Mouse (Mus musculus): ENCODE data around the gene Ahdc1. TPM values are rescaled to one million over a fixed set of nuclear protein-coding genes. Genes with fewer than 3 reads are reported as not detected.

The Ahdc1 gene
- total and polyA plus RNA-seq, 3 experiments = 2.7 to 37.9 (median 15.6) TPM

DNA sequence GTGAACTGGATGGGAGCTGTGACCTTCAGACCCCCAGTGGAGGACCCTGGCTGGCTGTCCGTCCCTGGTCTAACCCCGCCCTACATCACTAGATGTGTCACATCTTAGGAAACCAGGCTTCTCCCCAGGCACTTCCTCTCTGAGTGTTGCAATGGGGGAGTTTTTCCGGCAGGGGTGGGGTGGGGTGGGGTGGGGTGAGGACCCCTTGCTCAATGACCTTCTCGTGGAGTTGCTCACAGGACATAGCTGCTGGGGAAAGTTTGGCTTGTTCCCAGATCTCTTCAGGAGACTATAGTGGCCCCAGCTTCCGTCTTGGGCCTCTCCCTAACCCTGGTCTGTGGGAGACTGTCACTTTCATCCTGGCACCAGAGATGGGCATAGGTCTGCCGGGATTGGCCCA, 28.1 kb upstream of the Ahdc1 start:
- H3K4me1 ChIP-seq (ENCODE audit: insufficient read depth, low read depth, low read length) = no peaks in the 10 kb centered on the region
- ATAC-seq (ENCODE audit: extremely low read depth, insufficient number of reproducible peaks, low FRiP score, poor library complexity, severe bottlenecking) = no peak
- DNase-seq (ENCODE audit: low spot score) = no peak
- H3K4me3 ChIP-seq (ENCODE audit: low read depth, low read length) = no peak overlapping the region
- H3K9me3 ChIP-seq (replicated peaks) = no peaks in the 10 kb centered on the region
- TF ChIP-seq CTCF (IDR thresholded peaks at IDR 0.05; ENCODE audit: low read depth, low read length) (no peak), GATA1 (IDR thresholded peaks at IDR 0.05; ENCODE audit: borderline replicate concordance, low read length) (no peak), POLR2AphosphoS5 (IDR thresholded peaks at IDR 0.05; ENCODE audit: insufficient replicate concordance, low read depth, low read length) (no peak), GATA2 (IDR thresholded peaks at IDR 0.05; ENCODE audit: borderline replicate concordance, low read depth, low read length) (no peak), TAL1 (conservative IDR thresholded peaks at IDR 0.05; ENCODE audit: low read depth, low read length) (no peak)
- peaks cover 48% of the 10 kb centered on the region for H3K27me3 ChIP-seq (ENCODE audit: insufficient read depth, low read length)
- H3K36me3 ChIP-seq (replicated peaks) = no peaks in the 10 kb centered on the region

DNA sequence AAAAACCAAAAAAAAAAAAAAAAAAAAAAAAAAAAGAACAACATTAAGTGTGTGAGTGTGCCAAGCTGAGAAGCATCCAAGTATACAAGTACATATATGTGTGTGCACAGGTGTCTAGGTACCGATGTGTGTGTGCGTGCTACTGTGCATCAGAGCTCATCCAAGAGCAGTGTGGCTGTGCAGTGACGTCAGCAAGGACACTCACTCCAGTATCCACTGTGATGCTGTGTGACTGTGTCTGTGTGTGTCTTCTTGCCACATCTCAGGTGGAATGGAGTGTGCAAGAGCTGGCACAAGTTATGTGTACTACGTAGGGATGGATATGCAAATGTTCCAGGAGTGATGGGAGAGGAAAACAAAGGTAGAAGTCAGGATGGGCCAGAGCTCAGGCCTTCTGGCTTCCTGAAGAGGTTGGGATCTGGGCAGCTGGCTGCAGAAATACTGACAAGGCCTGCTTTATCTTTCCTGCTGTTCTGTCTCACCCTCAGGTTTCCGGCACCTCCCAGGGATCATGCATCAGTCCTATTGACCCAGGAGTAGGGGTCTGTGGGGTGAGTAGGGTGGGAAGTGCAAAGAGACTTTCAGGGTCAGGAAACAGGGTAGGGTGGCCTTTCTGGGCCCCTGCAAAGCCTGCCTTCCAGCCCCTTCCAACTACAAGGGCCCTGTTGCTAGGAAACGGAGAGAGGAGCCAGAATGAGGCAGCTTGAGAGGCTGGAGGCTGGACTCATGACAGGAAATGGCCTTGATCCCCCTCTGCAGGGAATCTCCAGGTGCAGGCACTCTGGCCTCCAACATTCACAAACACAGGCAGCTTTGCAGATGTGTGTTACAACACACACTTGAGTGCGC, 27.2 kb upstream of the Ahdc1 start:
- Histone ChIP-seq H3K36me3 (replicated peaks) (no peaks in the 10 kb centered on the region), H3K27me3 (ENCODE audit: insufficient read depth, low read length) (peaks cover 47% of the 10 kb centered on the region), H3K4me3 (ENCODE audit: low read depth, low read length) (no peak overlapping the region), H3K4me1 (ENCODE audit: insufficient read depth, low read depth, low read length) (no peaks in the 10 kb centered on the region), H3K9me3 (replicated peaks) (no peaks in the 10 kb centered on the region)
- DNase-seq (ENCODE audit: low spot score) = no peak
- TF ChIP-seq TAL1 (conservative IDR thresholded peaks at IDR 0.05; ENCODE audit: low read depth, low read length) = no peak
- no peak for TF ChIP-seq CTCF (IDR thresholded peaks at IDR 0.05; ENCODE audit: low read depth, low read length)
- no peak for ATAC-seq (ENCODE audit: extremely low read depth, insufficient number of reproducible peaks, low FRiP score, poor library complexity, severe bottlenecking)

DNA sequence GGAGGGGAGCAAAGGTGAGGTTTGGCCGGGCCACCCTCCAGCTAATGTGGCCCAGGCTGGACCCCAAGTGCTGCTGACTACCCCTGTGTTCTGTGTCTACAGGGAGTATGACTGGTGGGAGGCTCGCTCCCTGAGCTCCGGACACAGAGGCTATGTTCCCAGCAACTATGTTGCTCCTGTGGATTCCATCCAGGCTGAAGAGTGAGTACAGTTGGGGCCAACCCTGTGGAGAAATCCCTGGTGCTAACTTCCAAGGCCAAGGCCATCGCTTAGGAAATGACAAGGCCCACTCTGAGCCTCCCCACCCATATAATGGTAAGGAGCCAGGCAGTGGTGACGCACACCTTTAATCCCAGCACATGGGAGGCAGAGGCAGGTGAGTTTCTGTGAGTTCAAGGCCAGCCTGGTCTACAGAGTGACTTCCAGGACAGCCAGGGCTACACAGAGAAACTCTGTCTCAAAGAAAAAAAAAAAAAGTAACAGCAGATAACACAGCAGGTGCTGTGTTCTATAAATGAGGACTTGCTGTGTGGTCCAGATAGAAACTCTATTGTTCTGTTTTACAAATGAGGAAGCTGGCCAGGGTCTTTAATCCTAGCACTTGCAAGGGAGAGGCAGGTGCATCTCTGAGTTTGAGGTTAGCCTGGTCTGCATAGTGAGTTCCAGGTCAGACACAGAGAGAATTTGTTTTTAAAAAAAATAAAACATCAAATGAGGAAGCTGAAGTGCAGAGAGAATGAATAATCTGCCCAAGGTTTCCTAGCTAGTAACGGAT, 22.3 kb upstream of the Ahdc1 start:
- Histone ChIP-seq H3K4me1 (ENCODE audit: insufficient read depth, low read depth, low read length) (peaks cover 4% of the 10 kb centered on the region; the same call in 1 of the 2 replicates), H3K4me3 (ENCODE audit: low read depth, low read length) (no peak overlapping the region), H3K36me3 (replicated peaks) (no peaks in the 10 kb centered on the region), H3K27me3 (ENCODE audit: insufficient read depth, low read length) (peaks cover 40% of the 10 kb centered on the region), H3K9me3 (replicated peaks) (no peaks in the 10 kb centered on the region)
- ATAC-seq (ENCODE audit: extremely low read depth, insufficient number of reproducible peaks, low FRiP score, poor library complexity, severe bottlenecking) = no peak
- TF ChIP-seq TAL1 (conservative IDR thresholded peaks at IDR 0.05; ENCODE audit: low read depth, low read length) = no peak
- no peak for TF ChIP-seq GATA2 (IDR thresholded peaks at IDR 0.05; ENCODE audit: borderline replicate concordance, low read depth, low read length)
- TF ChIP-seq POLR2AphosphoS5 (IDR thresholded peaks at IDR 0.05; ENCODE audit: insufficient replicate concordance, low read depth, low read length) = no peak
- TF ChIP-seq GATA1 (IDR thresholded peaks at IDR 0.05; ENCODE audit: borderline replicate concordance, low read length) = no peak
- no peak for TF ChIP-seq CTCF (IDR thresholded peaks at IDR 0.05; ENCODE audit: low read depth, low read length)
- no peak for DNase-seq (ENCODE audit: low spot score)

DNA sequence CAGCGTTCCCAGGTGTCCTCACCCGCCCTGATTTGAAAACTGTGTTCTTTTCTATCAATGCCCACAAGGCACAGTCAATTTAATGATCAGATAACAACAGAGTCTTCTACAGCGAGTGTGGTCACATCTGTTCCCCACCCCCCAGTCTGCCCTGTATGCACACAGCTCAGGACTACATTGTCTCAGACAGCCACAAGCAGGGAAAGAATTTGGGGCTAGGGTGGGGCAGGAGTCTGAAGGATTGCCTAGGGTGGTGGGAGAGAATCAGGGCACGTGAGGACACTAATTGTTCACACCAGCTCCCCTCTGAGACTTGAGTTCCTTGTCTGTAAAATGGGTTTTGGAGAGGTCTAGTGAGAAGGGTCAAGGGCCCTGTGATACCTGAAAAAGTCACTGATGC, 17.5 kb upstream of the Ahdc1 start:
- peaks cover 8% of the 10 kb centered on the region; the same call in 1 of the 2 replicates for H3K4me1 ChIP-seq (ENCODE audit: insufficient read depth, low read depth, low read length)
- TF ChIP-seq POLR2AphosphoS5 (IDR thresholded peaks at IDR 0.05; ENCODE audit: insufficient replicate concordance, low read depth, low read length) (no peak), CTCF (IDR thresholded peaks at IDR 0.05; ENCODE audit: low read depth, low read length) (no peak), TAL1 (conservative IDR thresholded peaks at IDR 0.05; ENCODE audit: low read depth, low read length) (no peak), GATA2 (IDR thresholded peaks at IDR 0.05; ENCODE audit: borderline replicate concordance, low read depth, low read length) (no peak), GATA1 (IDR thresholded peaks at IDR 0.05; ENCODE audit: borderline replicate concordance, low read length) (no peak)
- H3K4me3 ChIP-seq (ENCODE audit: low read depth, low read length) = no peak overlapping the region
- H3K9me3 ChIP-seq (replicated peaks) = no peaks in the 10 kb centered on the region
- no peaks in the 10 kb centered on the region for H3K36me3 ChIP-seq (replicated peaks)
- no peak for DNase-seq (ENCODE audit: low spot score)
- no peak for ATAC-seq (ENCODE audit: extremely low read depth, insufficient number of reproducible peaks, low FRiP score, poor library complexity, severe bottlenecking)
- H3K27me3 ChIP-seq (ENCODE audit: insufficient read depth, low read length) = peaks cover 41% of the 10 kb centered on the region

DNA sequence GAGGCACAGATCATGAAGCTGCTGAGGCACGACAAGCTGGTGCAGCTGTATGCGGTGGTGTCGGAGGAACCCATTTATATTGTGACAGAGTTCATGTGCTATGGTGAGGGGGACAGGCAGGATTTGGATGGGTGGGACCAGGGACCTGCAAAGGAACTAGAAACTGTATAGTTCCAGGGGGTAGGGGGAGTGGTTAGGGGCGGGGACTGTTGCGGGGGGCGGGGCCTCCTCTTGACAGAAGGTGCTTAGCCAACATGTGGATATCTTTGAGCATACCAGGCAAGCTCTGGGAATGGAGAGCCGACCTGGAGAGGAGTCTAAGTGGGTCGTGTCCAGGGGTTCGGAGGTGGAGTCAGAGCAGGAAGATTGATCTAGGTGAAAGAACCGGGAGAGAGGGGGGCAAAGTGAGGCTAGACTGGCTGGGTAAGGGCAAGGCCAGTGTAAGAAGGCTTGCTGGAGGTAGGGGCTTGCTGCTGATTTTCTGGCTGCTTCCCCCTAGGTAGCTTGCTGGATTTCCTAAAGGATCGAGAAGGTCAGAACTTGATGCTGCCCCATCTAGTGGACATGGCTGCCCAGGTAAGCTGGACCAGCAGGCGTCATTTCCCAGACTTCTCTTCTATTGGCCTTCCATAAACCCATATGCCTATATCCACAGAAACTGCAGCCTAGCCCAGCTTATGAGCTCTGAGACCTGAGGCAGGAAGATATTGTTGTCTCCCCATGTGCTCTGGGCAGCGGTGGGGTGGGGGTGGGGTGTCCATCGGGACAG, 13.4 kb upstream of the Ahdc1 start:
- Histone ChIP-seq H3K9me3 (replicated peaks) (no peaks in the 10 kb centered on the region), H3K4me3 (ENCODE audit: low read depth, low read length) (no peak overlapping the region), H3K4me1 (ENCODE audit: insufficient read depth, low read depth, low read length) (peaks cover 8% of the 10 kb centered on the region; the same call in 1 of the 2 replicates), H3K36me3 (replicated peaks) (no peaks in the 10 kb centered on the region), H3K27me3 (ENCODE audit: insufficient read depth, low read length) (peaks cover 58% of the 10 kb centered on the region)
- DNase-seq (ENCODE audit: low spot score) (no peak), ATAC-seq (ENCODE audit: extremely low read depth, insufficient number of reproducible peaks, low FRiP score, poor library complexity, severe bottlenecking) (no peak)
- TF ChIP-seq TAL1 (conservative IDR thresholded peaks at IDR 0.05; ENCODE audit: low read depth, low read length) = no peak
- TF ChIP-seq GATA2 (IDR thresholded peaks at IDR 0.05; ENCODE audit: borderline replicate concordance, low read depth, low read length) = no peak
- no peak for TF ChIP-seq CTCF (IDR thresholded peaks at IDR 0.05; ENCODE audit: low read depth, low read length)
- no peak for TF ChIP-seq GATA1 (IDR thresholded peaks at IDR 0.05; ENCODE audit: borderline replicate concordance, low read length)
- no peak for TF ChIP-seq POLR2AphosphoS5 (IDR thresholded peaks at IDR 0.05; ENCODE audit: insufficient replicate concordance, low read depth, low read length)

DNA sequence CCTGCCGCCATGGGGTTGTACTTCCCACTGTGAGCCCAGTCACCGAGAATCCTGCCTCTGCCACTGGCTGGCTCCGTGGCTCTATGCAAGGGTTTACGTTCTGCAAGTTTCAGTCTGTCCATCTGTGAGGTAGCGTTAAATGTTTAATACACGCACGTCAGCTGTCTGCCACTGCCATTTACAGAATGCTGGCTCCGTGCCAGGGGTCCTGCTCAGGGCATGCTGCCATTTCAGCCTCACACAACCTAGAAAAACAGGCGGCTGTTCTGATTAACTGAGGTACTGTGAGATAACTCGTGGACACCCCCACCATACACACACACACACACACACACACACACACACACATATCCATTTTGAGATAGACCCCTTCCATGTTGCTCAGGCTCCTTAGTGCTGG, 8.2 kb upstream of the Ahdc1 start:
- no peak for DNase-seq (ENCODE audit: low spot score)
- no peaks in the 10 kb centered on the region for H3K36me3 ChIP-seq (replicated peaks)
- H3K4me3 ChIP-seq (ENCODE audit: low read depth, low read length) = no peak overlapping the region
- H3K9me3 ChIP-seq (replicated peaks) = no peaks in the 10 kb centered on the region
- H3K4me1 ChIP-seq (ENCODE audit: insufficient read depth, low read depth, low read length) = peaks cover 32% of the 10 kb centered on the region
- TF ChIP-seq GATA1 (IDR thresholded peaks at IDR 0.05; ENCODE audit: borderline replicate concordance, low read length) (no peak), CTCF (IDR thresholded peaks at IDR 0.05; ENCODE audit: low read depth, low read length) (no peak), GATA2 (IDR thresholded peaks at IDR 0.05; ENCODE audit: borderline replicate concordance, low read depth, low read length) (no peak), POLR2AphosphoS5 (IDR thresholded peaks at IDR 0.05; ENCODE audit: insufficient replicate concordance, low read depth, low read length) (no peak), TAL1 (conservative IDR thresholded peaks at IDR 0.05; ENCODE audit: low read depth, low read length) (no peak)
- no peak for ATAC-seq (ENCODE audit: extremely low read depth, insufficient number of reproducible peaks, low FRiP score, poor library complexity, severe bottlenecking)
- H3K27me3 ChIP-seq (ENCODE audit: insufficient read depth, low read length) = peaks cover 45% of the 10 kb centered on the region

Measured in G1E (cell line).